25 mouse cellular contexts compared by ENCODE assay signal in genomic region chr4:57230341-57230740, GRCm38 (mm10).
A peak's percentile ranks its signal among the peaks of the same experiment; 100 is the strongest.
DNase-seq lines count a peak whose midpoint lies in the region; ATAC-seq lines count a peak whose summit lies in the region.
"Had no signal": no experiment of that assay in that cellular context is flagged by ENCODE, and none has a peak within 500 bp of the region (broad histone marks: within the 10 kb centered on the region; RNA-seq: fewer than 3 reads in every experiment).

No protein-coding gene starts in this region.

- no peaks in the 10 kb centered on the region for H3K27me3 ChIP-seq in neural tube, embryonic 11.5 days (ENCODE audit: control insufficient read depth, insufficient read depth, low read length)
- no peaks in the 10 kb centered on the region for H3K27me3 ChIP-seq in embryonic facial prominence, embryonic 15.5 days
- H3K27me3 ChIP-seq: hindbrain, embryonic 13.5 days; liver, embryonic 12.5 days; midbrain, embryonic 15.5 days had no signal

- no peaks in the 10 kb centered on the region for H3K4me1 ChIP-seq in neural tube, embryonic 11.5 days (ENCODE audit: control insufficient read depth, insufficient read depth, low read length)
- peaks cover 35% of the 10 kb centered on the region for H3K4me1 ChIP-seq in embryonic facial prominence, embryonic 15.5 days
- H3K4me1 ChIP-seq: liver, embryonic 12.5 days had no signal

- H3K4me2 ChIP-seq in neural tube, embryonic 11.5 days (ENCODE audit: low read depth): no peak overlapping the region
- H3K4me2 ChIP-seq in embryonic facial prominence, embryonic 15.5 days (replicated peaks): no peak overlapping the region
- H3K4me2 ChIP-seq: heart, embryonic 11.5 days; hindbrain, embryonic 13.5 days; liver, embryonic 12.5 days; midbrain, embryonic 15.5 days had no signal

- peak; percentile 30 to 34 for DNase-seq in frontal cortex, adult 2 months (ENCODE audit: extremely low spot score in 1 of 2, low spot score in 1 of 2)
- DNase-seq in frontal cortex, postnatal 10 days (ENCODE audit: low spot score in 2 of 2): no peak
- DNase-seq in neural tube, embryonic 11.5 days (ENCODE audit: low spot score): peak; percentile 6
- DNase-seq in neural tube, embryonic 10.5 days (ENCODE audit: extremely low spot score, low spot score): no peak
- peak; percentile 61 for DNase-seq in telencephalon, adult 2 months (ENCODE audit: low read depth, low spot score)
- DNase-seq in thymus, postnatal 4 days: no peak
- DNase-seq: adrenal gland, postnatal 14 days; cerebellum, adult 11 months; cerebellum, postnatal 14 days; embryo, embryonic 11 days; heart, postnatal 10 days; kidney, adult 9 months; kidney, postnatal 36 days; lung, adult 2 months; spleen, adult 18-20 months; thymus, postnatal 14 days had no signal

- no peak for ATAC-seq in neural tube, embryonic 11.5 days (ENCODE audit: insufficient read depth, low FRiP score, low TSS enrichment)
- ATAC-seq in embryonic facial prominence, embryonic 15.5 days (ENCODE audit: insufficient number of reproducible peaks, low FRiP score, low TSS enrichment, low read depth): no peak
- ATAC-seq: activated CD4-positive, CD25-positive, alpha-beta regulatory T cell, adult 4 months; forebrain, embryonic 14.5 days; liver, embryonic 12.5 days; midbrain, embryonic 15.5 days had no signal

- WGBS in neural tube, embryonic 11.5 days: 90% methylated on average over 7 of the region's 7 CpGs
- WGBS in embryonic facial prominence, embryonic 15.5 days: 35% methylated on average over 7 of the region's 7 CpGs

- H3K9ac ChIP-seq in neural tube, embryonic 11.5 days (ENCODE audit: low read length): no peak overlapping the region
- no peak overlapping the region for H3K9ac ChIP-seq in embryonic facial prominence, embryonic 15.5 days
- H3K9ac ChIP-seq: hindbrain, embryonic 13.5 days; liver, embryonic 12.5 days; midbrain, embryonic 15.5 days had no signal

- no peak overlapping the region for H3K4me3 ChIP-seq in neural tube, embryonic 11.5 days (ENCODE audit: low read depth, low read length)
- H3K4me3 ChIP-seq in embryonic facial prominence, embryonic 15.5 days (replicated peaks): no peak overlapping the region
- H3K4me3 ChIP-seq: erythroblast, embryonic 14.5 days; hindbrain, embryonic 13.5 days; liver, embryonic 12.5 days; midbrain, embryonic 15.5 days had no signal

- no peaks in the 10 kb centered on the region for H3K9me3 ChIP-seq in neural tube, embryonic 11.5 days (ENCODE audit: control insufficient read depth, low read length)
- H3K9me3 ChIP-seq in embryonic facial prominence, embryonic 15.5 days (replicated peaks): no peaks in the 10 kb centered on the region
- H3K9me3 ChIP-seq: hindbrain, embryonic 13.5 days; liver, embryonic 12.5 days; midbrain, embryonic 15.5 days had no signal

- H3K27ac ChIP-seq in neural tube, embryonic 11.5 days (ENCODE audit: low read depth, low read length): no peak overlapping the region
- H3K27ac ChIP-seq in embryonic facial prominence, embryonic 15.5 days (replicated peaks): peak overlapping the region; percentile 40
- H3K27ac ChIP-seq: hindbrain, embryonic 13.5 days; liver, embryonic 12.5 days had no signal

- H3K36me3 ChIP-seq in neural tube, embryonic 11.5 days (ENCODE audit: control insufficient read depth, insufficient read depth, low read length): no peaks in the 10 kb centered on the region
- no peaks in the 10 kb centered on the region for H3K36me3 ChIP-seq in embryonic facial prominence, embryonic 15.5 days
- H3K36me3 ChIP-seq: G1E; liver, embryonic 12.5 days; midbrain, embryonic 15.5 days had no signal

Comparison
In these comparisons a context has a peak if more than half of its experiments do, and no peak if none do; other contexts are left out.
1. DNase-seq: peak in frontal cortex, adult 2 months (2 of 2), neural tube, embryonic 11.5 days (single experiment) and telencephalon, adult 2 months (single experiment); none in frontal cortex, postnatal 10 days (0 of 2), neural tube, embryonic 10.5 days (single experiment) and thymus, postnatal 4 days (single experiment).